Mouse (Mus musculus) neural tube, embryonic 11.5 days (tissue): Measurements from ENCODE around the gene Rbbp8nl. TPM values are rescaled to one million over a fixed set of nuclear protein-coding genes. Genes with fewer than 3 reads are reported as not detected.
"Not testable (repeated sequence)": the region's sequence is repeated elsewhere in the genome, so short reads cannot be mapped to it uniquely, and the experiment has no call there.

Experiments used
- ATAC-seq: fragments of 200-750 bp; cut with Nextera tagmentation; 2 replicates; pipeline ENCODE4 v1.8.0; 2017; ENCODE audit warnings: moderate number of reproducible peaks, mild to moderate bottlenecking, moderate TSS enrichment, moderate library complexity; ENCODE audit not compliant: insufficient read depth, low FRiP score, low TSS enrichment
- DNase-seq: peaks from one replicate; pipeline ENCODE4 v3.0.0-alpha.2; 2015; ENCODE audit warnings: low spot score
- H3K27ac ChIP-seq: fragments of 300-500 bp; sonication (generic); 2 replicates; pipeline ENCODE4 v1.5.1; 2014; ENCODE audit warnings: low read depth, mild to moderate bottlenecking, low read length
- H3K27me3 ChIP-seq: fragments of 300-500 bp; sonication (generic); 2 replicates; pipeline ENCODE4 v1.6.1; 2014; ENCODE audit warnings: mild to moderate bottlenecking, low read length, mixed read lengths; ENCODE audit not compliant: control insufficient read depth, insufficient read depth
- H3K36me3 ChIP-seq: fragments of 300-500 bp; sonication (generic); 2 replicates; pipeline ENCODE4 v1.6.1; 2014; ENCODE audit warnings: mild to moderate bottlenecking, low read length, moderate library complexity, mixed read lengths; ENCODE audit not compliant: control insufficient read depth, insufficient read depth
- H3K4me1 ChIP-seq: fragments of 300-500 bp; sonication (generic); 2 replicates; pipeline ENCODE4 v1.6.1; 2014; ENCODE audit warnings: low read length, mixed read lengths; ENCODE audit not compliant: control insufficient read depth, insufficient read depth
- H3K4me2 ChIP-seq: fragments of 300-500 bp; sonication (generic); 2 replicates; pipeline ENCODE4 v1.6.1; 2014; ENCODE audit warnings: low read depth, mild to moderate bottlenecking, moderate library complexity
- H3K4me3 ChIP-seq: fragments of 300-500 bp; sonication (generic); 2 replicates; pipeline ENCODE4 v1.5.1; 2014; ENCODE audit warnings: low read depth, low read length
- H3K9ac ChIP-seq: fragments of 300-500 bp; sonication (generic); 2 replicates; pipeline ENCODE4 v1.6.1; 2014; ENCODE audit warnings: mild to moderate bottlenecking, low read length
- H3K9me3 ChIP-seq: fragments of 300-500 bp; sonication (generic); 2 replicates; pipeline ENCODE4 v1.6.1; 2016; ENCODE audit warnings: low read length; ENCODE audit not compliant: control insufficient read depth
- WGBS: fragments of 180-500 bp; shearing (Covaris S2); extraction: QIAGEN DNeasy Blood & Tissue Kit; methylation state at CpG from one replicate; pipeline ENCODE4 v1.1.7; 2014; 5-methylcytosine and 5-hydroxymethylcytosine counted together
- polyA plus RNA-seq: library from polyadenylated mRNA; unstranded; fragments of >200 nt; fragmentation: Nextera tagmentation; extraction: Ambion mirVana; gene quantifications from 2 replicates; pipeline ENCODE4 v1.2.1, GENCODE M21; 2014

Rbbp8nl gene
- polyA plus RNA-seq, 1 experiment from 2014 or later, result not detected

DNA sequence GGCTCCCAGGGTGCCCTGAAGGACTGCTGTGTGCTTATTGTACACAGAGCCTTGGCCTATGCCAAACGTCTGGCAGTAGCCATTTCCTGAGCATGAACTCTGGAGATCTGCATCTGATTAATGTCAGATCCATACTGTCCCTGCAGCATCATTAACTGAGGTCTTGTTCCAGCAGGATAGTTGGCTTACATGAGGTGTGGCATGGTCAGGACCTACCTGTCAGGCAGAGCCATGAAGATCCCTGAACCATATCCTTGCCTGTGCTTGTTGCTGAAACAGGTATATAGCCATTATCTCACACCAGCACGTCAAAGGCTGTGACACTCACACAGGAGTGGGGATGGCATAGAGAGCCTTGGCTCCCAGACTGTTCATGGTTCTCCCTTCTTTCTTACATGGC lies 21.7 kb downstream of the Rbbp8nl start:
- ATAC-seq (no peak), DNase-seq (no peak)
- H3K4me1 ChIP-seq, result peaks cover 8% of the 10 kb centered on the region
- WGBS, result 86% methylated on average over 2 of the region's 2 CpGs
- H3K27ac ChIP-seq, result no peak overlapping the region
- no peaks in the 10 kb centered on the region for H3K27me3 ChIP-seq
- H3K4me3 ChIP-seq, result no peak overlapping the region
- no peaks in the 10 kb centered on the region; the same call in none of the 2 replicates for H3K36me3 ChIP-seq
- H3K9ac ChIP-seq, result no peak overlapping the region
- no peak overlapping the region for H3K4me2 ChIP-seq
- H3K9me3 ChIP-seq, result no peaks in the 10 kb centered on the region

DNA sequence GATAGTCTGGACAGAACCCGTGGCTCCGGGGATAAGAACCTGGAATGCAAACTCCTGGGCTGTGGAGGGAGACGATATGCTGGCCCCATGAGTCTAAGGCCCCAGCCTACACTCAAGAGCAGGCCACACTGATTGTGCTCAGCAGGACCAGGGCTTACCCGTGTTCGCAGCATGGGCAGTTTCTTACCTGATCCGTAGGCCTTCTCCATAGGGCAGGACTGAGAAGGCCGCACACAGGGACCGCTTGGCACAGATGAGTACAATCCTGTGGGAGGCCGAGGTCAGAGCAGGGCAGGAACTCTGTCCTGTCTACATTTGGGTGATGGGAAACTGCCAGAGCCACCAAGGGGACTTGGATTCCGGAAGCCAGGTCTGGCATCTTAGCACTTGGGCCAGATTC lies 26.8 kb downstream of the Rbbp8nl start:
- H3K36me3 ChIP-seq, result peaks cover 7% of the 10 kb centered on the region; the same call in 1 of the 2 replicates

DNA sequence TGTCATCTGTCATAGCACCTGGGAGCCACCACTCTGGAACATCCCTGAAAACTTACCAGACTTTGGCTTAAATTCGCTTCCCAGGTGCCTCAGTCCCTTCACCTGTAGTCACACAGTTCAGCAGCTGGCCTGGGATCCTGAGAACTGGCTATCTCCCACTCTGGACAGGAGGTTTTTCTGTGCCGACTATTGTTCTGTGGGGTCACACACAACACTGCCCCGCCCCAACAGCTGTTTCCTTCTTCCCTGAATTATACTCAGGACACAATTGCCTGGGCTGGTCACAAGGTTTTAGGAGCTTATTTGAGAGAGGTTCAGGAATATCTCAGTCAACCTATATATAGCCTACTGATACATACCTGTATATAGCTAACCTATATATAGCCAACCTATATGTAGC lies 27.2 kb downstream of the Rbbp8nl start:
- Histone ChIP-seq H3K36me3 (peaks cover 7% of the 10 kb centered on the region; the same call in 1 of the 2 replicates), H3K4me2 (no peak overlapping the region), H3K9ac (no peak overlapping the region), H3K9me3 (no peaks in the 10 kb centered on the region), H3K27ac (no peak overlapping the region), H3K4me1 (peaks cover 5% of the 10 kb centered on the region; the same call in 1 of the 2 replicates), H3K27me3 (no peaks in the 10 kb centered on the region), H3K4me3 (no peak overlapping the region)
- no peak for DNase-seq
- 79% methylated on average over 3 of the region's 3 CpGs for WGBS
- no peak for ATAC-seq

More for the DNA sequence above, 26.8 kb downstream of the Rbbp8nl start:
- no peak overlapping the region for H3K27ac ChIP-seq
- WGBS, result 91% methylated on average over 10 of the region's 10 CpGs
- no peaks in the 10 kb centered on the region for H3K27me3 ChIP-seq
- H3K4me3 ChIP-seq, result no peak overlapping the region
- DNase-seq, result no peak
- H3K9me3 ChIP-seq, result no peaks in the 10 kb centered on the region
- no peak for ATAC-seq
- H3K4me1 ChIP-seq, result peaks cover 3% of the 10 kb centered on the region; the same call in 1 of the 2 replicates
- H3K4me2 ChIP-seq, result no peak overlapping the region
- no peak overlapping the region for H3K9ac ChIP-seq

DNA sequence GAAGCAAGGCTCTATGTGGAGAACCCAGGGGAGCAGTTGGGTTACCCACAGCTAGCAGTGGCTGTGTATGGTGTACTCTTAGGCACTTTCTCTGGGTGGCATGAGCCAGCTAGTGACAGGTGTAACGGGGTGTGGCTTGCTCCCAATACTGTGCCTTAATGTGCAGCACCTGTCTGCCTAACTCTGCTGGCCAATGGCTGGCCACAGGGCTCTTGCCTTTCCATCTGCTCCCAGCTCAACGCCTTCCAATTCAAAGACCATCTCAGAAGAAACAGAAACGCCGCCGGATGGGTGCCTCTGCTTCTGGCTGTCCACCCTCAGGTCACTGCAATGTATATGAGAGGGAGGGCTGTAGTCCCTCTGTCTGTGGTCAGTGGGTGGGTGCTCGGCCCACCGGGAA lies 27.8 kb downstream of the Rbbp8nl start:
- ATAC-seq, result no peak
- no peak for DNase-seq
- Histone ChIP-seq H3K27me3 (no peaks in the 10 kb centered on the region), H3K27ac (no peak overlapping the region), H3K9me3 (no peaks in the 10 kb centered on the region), H3K4me3 (no peak overlapping the region), H3K36me3 (peaks cover 7% of the 10 kb centered on the region; the same call in 1 of the 2 replicates), H3K9ac (no peak overlapping the region), H3K4me2 (no peak overlapping the region), H3K4me1 (peaks cover 5% of the 10 kb centered on the region; the same call in 1 of the 2 replicates)
- WGBS, result 93% methylated on average over 7 of the region's 7 CpGs

DNA sequence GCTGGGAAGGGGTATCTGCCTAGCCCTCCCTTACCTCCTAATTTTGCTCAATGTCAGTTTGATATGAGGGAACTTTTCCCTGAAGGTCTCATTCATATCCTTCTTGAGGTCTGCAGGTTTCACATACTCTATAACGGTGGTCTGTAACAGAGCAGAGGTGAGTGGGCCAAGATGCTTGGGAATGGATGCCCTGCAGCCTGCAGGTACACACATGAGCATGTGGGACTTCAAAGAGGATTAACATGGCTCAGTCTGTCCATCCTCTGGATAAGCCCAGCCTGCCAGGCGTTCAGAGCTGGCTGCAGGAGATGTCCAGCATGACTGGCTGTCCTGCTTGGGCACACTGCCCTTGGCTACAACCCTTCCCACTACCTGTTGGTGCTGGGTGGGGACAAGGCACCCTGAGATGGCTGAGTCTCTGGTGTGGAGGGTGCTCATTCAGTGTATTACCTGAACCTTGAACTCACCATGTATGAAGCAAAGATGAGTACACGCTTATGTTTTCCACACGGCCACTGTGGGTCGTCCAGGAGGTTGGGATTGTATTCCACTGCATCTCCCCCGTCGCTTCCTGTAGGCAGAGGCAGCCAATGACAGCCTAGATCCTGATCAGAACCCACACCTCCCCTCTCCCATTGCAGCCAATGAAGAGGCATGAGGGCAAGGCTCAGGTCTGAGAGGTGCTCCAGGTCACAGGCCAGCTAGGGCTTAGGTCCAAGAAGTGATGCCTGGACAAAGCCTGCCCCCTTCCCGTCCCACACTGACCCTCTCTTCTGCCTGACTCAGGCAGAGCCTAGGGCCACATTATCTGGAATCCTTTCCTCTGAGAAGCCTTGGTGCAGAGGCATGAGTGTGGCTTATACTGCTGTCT lies 28.8 kb downstream of the Rbbp8nl start:
- no peak overlapping the region for H3K4me3 ChIP-seq
- H3K36me3 ChIP-seq, result peaks cover 7% of the 10 kb centered on the region; the same call in 1 of the 2 replicates
- ATAC-seq (no peak), DNase-seq (no peak)
- WGBS, result 67% methylated on average over 8 of the region's 8 CpGs
- H3K4me2 ChIP-seq, result no peak overlapping the region
- H3K9ac ChIP-seq, result no peak overlapping the region
- no peak overlapping the region for H3K27ac ChIP-seq
- no peaks in the 10 kb centered on the region for H3K9me3 ChIP-seq
- H3K27me3 ChIP-seq, result no peaks in the 10 kb centered on the region
- H3K4me1 ChIP-seq, result peaks cover 8% of the 10 kb centered on the region; the same call in 1 of the 2 replicates

DNA sequence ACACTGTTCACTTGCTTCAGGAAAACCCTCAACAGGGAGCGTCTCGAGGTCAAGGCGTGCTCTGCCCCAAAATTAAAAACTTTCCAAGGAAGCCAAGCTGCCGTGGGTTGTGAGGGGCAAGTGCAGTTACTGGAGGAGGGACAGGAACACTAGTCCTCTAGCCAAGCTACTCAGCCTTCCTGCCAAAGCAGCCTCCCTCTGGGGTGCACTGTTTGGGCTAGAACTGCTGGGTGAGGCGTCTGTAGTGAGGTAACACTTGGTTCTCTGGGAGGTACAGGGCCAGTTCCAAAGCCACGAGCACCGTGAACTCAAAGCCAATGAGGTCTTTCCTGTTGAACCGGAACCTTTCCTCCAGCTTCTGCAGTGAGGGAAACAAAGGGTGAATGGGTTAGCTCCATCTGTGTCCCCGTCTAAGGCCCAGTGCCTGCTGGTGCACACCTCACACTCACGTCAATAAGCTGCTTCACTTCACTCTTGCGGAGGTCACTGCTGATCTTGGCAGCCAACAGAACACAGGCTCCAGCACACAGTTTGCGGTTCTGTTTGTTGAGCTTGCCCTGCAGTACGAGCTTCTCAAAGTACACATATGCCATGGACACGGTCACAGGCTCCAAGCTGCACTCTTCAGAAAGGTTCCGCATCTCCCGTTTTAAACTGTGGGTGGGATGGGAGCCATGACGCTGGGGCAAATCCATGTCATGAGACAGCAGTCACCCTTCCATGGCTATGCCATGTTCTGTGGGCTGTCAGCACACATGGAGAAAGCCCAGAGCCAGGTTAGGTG lies 29.7 kb downstream of the Rbbp8nl start:
- 76% methylated on average over 17 of the region's 17 CpGs for WGBS
- not testable (repeated sequence) for DNase-seq, H3K4me3 ChIP-seq, H3K9ac ChIP-seq, H3K36me3 ChIP-seq, H3K27me3 ChIP-seq, H3K27ac ChIP-seq, ATAC-seq, H3K9me3 ChIP-seq, H3K4me1 ChIP-seq, H3K4me2 ChIP-seq

DNA sequence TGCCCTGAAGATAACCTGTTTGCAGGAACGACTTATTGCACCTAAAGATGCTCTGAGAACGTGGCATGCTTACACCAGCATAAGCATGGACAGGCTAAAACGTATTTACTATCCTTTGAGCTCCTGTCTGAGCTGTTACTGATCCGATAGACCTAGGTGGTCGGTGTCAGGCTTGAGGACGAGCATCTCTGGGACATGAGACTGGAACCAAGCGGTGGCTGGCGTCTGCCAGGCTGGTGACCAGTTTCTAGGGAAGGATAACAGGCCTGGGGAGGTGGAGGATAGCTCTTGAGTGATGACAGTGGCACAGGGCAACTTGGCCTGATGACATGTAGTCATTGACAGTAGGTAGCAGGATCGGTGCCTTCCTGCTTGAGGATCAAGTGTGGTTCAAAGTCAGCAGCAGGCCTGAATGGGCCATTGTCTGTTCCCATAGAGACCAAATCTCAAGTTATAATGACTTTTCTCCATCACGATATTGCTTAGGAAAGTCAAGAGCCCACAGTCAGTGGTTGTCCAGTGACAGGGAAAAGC lies 30.7 kb downstream of the Rbbp8nl start:
- not testable (repeated sequence) for H3K9ac ChIP-seq, ATAC-seq, H3K36me3 ChIP-seq, H3K27me3 ChIP-seq, DNase-seq, H3K4me1 ChIP-seq, H3K4me2 ChIP-seq, H3K27ac ChIP-seq, H3K4me3 ChIP-seq, H3K9me3 ChIP-seq
- 86% methylated on average over 10 of the region's 10 CpGs for WGBS

DNA sequence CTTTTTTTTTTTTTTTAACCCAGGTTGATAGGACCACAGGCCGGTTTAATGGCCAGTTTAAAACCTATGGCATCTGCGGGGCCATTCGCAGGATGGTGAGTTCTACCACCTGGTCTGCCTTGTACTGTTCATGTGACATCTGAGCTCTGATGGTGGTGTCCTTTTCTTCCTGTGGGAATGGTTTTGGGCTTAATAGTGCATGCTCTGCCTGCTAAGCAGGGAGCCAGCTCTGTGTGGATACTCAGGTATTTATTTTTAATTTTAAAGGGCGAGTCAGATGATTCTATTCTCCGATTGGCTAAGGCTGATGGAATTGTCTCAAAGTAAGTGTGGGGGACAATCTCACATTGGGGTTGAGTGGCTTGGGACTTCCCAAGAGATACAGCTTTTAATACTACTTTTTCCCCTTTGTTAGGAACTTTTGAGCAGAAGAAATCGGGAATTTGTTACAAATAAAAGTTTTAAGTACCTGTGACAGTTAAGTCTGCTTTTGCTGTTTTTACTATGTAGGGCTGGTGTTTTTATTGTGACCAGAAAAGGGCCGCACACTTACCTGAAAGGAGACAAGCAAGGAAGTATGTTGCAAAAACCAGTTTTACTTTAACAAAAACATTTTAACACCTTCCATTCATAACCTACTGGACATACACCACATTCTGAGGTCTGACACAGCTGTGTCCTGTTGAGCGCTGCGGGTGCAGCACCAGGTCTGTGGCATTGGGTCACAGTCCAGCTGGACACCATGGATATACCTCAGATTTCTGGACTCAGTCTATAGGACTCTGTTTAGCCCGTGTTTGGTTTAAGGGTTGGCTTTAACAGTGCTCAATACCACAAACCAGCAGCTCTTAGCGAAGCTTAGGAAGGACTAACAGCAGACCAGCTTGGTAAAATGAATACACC lies 31.5 kb downstream of the Rbbp8nl start:
- H3K27me3 ChIP-seq, result no peaks in the 10 kb centered on the region
- peak overlapping the region; percentile 87 for H3K4me2 ChIP-seq
- ATAC-seq (no peak), DNase-seq (no peak)
- WGBS, result 54% methylated on average over 11 of the region's 11 CpGs
- H3K27ac ChIP-seq, result peak overlapping the region; percentile 78; the same call in 1 of the 2 replicates
- H3K36me3 ChIP-seq, result peaks cover 7% of the 10 kb centered on the region; the same call in 1 of the 2 replicates
- H3K9ac ChIP-seq, result peak overlapping the region; percentile 94
- no peaks in the 10 kb centered on the region for H3K9me3 ChIP-seq
- H3K4me3 ChIP-seq, result peak overlapping the region; percentile 93
- H3K4me1 ChIP-seq, result peaks cover 8% of the 10 kb centered on the region; the same call in 1 of the 2 replicates
